Mouse (Mus musculus): ENCODE results near the gene Tbc1d2b.

DNA sequence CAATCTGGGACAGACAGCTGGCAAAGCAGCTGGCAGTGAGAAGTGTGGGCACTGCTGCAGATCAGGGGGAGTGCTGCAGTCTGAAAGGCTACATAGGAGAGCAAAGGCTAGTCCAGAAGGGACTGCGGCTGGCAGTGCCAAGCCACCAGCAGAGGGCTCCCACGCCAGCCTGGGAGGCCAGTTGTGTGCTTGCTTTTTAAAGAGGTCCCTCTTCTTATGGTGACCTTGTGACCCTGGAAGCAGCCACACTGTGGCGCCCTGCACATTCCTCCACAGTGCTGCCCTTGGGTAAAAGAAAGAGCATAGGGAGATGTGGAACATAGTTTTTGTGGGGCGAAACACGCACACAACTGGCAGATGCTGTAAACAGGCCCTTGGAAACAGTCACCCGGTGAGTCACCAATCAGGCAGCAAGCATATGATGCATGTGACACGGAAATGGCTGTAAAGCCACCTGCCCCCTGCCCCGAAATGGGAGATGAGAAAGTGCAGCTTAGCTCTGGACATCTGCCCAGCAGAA is 66.1 kb downstream of the Tbc1d2b start:
- TF ChIP-seq CTCF (IDR thresholded peaks at IDR 0.05; ENCODE audit: control insufficient read depth, insufficient read depth, insufficient read length) (peak; percentile 72), MYOG (IDR thresholded peaks at IDR 0.05; ENCODE audit: control insufficient read depth, extremely low read depth, insufficient read length) (no peak), MAX (IDR thresholded peaks at IDR 0.05) (no peak), CEBPB (IDR thresholded peaks at IDR 0.05; ENCODE audit: low read depth) (no peak), USF1 (IDR thresholded peaks at IDR 0.05; ENCODE audit: low read depth) (peak; percentile 33), FOSL1 (IDR thresholded peaks at IDR 0.05; ENCODE audit: insufficient read depth, low read length, poor library complexity, severe bottlenecking) (no peak), MYOD1 (IDR thresholded peaks at IDR 0.05; ENCODE audit: control insufficient read depth, insufficient read length, low read depth) (peak; percentile 58)
